Mouse (Mus musculus) ES-Bruce4 (cell line): ENCODE results near the gene Sema5a.

ENCODE experiments used
- CTCF ChIP-seq: IDR thresholded peaks from one replicate; pipeline ENCODE4 v1.8.1; 2011; ENCODE audit warnings: low read depth, low read length
- EP300 ChIP-seq: IDR thresholded peaks from 2 replicates; pipeline ENCODE4 v1.6.1; 2011; ENCODE audit warnings: low read depth, low read length; ENCODE audit not compliant: insufficient read depth

- no peak for TF ChIP-seq CTCF
- no peak for TF ChIP-seq EP300
Observed at GRCm38 (mm10) chr15:32460238-32460637, 215.6 kb downstream of the Sema5a start.
